Mouse (Mus musculus) G1E (cell line): Measurements from ENCODE around the gene Gm28434. TPM values are rescaled to one million over a fixed set of nuclear protein-coding genes. Genes with fewer than 3 reads are reported as not detected.

Experiments
- ATAC-seq: 2 replicates; pipeline ENCODE4 v1.8.0; 2016; ENCODE audit warnings: mild to moderate bottlenecking; ENCODE audit not compliant: insufficient number of reproducible peaks, poor library complexity, low FRiP score, severe bottlenecking; ENCODE audit errors: extremely low read depth
- DNase-seq: peaks from one replicate; pipeline ENCODE4 v3.0.0; 2012; ENCODE audit warnings: low spot score
- H3K27me3 ChIP-seq: 2 replicates; pipeline ENCODE4 v1.6.1; 2012; ENCODE audit warnings: mild to moderate bottlenecking, low read length, inconsistent platforms; ENCODE audit not compliant: insufficient read depth
- H3K36me3 ChIP-seq: replicated peaks from 2 replicates; pipeline ENCODE3; 2012; ENCODE audit warnings: mild to moderate bottlenecking, inconsistent platforms
- H3K4me1 ChIP-seq: 2 replicates; pipeline ENCODE4 v1.6.1; 2012; ENCODE audit warnings: low read depth, low read length, inconsistent platforms, mixed read lengths; ENCODE audit not compliant: insufficient read depth
- H3K4me3 ChIP-seq: 2 replicates; pipeline ENCODE4 v1.5.1; 2012; ENCODE audit warnings: low read depth, mild to moderate bottlenecking, inconsistent platforms, low read length, moderate library complexity, mixed read lengths
- H3K9me3 ChIP-seq: replicated peaks from 2 replicates; pipeline ENCODE4 v1.6.1; 2012; ENCODE audit warnings: inconsistent platforms
- CTCF ChIP-seq: IDR thresholded peaks from 2 replicates; pipeline ENCODE4 v1.5.1; 2012; ENCODE audit warnings: low read depth, low read length, inconsistent platforms, mixed read lengths
- GATA1 ChIP-seq: IDR thresholded peaks from 2 replicates; pipeline ENCODE4 v1.6.1; 2012; ENCODE audit warnings: borderline replicate concordance, low read length, inconsistent platforms, mixed read lengths
- GATA2 ChIP-seq: IDR thresholded peaks from 2 replicates; pipeline ENCODE4 v1.6.1; 2012; ENCODE audit warnings: low read depth, low read length, inconsistent platforms, borderline replicate concordance
- POLR2AphosphoS5 ChIP-seq: IDR thresholded peaks from 2 replicates; pipeline ENCODE4 v1.6.1; 2012; ENCODE audit warnings: low read depth, low read length, inconsistent platforms; ENCODE audit not compliant: insufficient replicate concordance
- TAL1 ChIP-seq: conservative IDR thresholded peaks from 2 replicates; pipeline ENCODE4 v1.6.1; 2012; ENCODE audit warnings: low read depth, low read length, inconsistent platforms, mixed read lengths
- polyA plus RNA-seq: library from polyadenylated mRNA; stranded (reverse); fragments of >175 nt; gene quantifications from 2 replicates; pipeline ENCODE4 v1.2.3, GENCODE M21; 2012
- total RNA-seq, 2 experiments: library from RNA; stranded (forward) in 1 of 2; stranded (reverse) in 1 of 2; fragments of 200-1000 nt in 1 of 2; fragments of >200 nt in 1 of 2; fragmentation: Nextera tagmentation in 1 of 2; gene quantifications; 2 replicates each; pipeline ENCODE4 v1.2.3; 2014 to 2017

Gm28434 gene
- total RNA-seq (2014; fragmentation: Nextera tagmentation) (not detected in 2 replicates), total RNA-seq (2017) (not detected in 2 replicates), polyA plus RNA-seq (not detected in 2 replicates)

DNA sequence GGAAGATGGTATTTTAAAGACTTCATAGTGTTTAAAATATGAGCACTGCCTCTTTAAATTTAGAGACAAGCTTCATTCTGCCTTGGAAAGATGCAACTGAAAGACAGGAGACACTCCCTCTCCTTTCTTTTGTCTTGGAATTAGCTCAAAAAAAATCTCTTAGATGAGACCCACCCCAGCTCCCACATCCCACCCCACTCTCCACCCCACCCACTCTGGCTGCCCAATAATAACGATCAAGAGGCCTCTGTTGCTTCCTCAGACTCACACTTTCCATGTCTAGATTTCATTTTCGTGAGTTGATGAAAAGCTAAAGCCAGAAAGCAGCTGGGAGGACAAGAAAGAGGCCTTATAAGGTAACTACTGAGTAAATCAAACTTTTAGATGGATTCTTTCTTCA is at the start of gene Gm28434, which contains the start of gene 2310003L06Rik:
Gene Gm28434 (plus strand): TSS at position 317 of the 400 bp plus-strand sequence.
Gene 2310003L06Rik (plus strand): TSS at position 259 of the 400 bp plus-strand sequence.
- Histone ChIP-seq H3K27me3 (no peaks in the 10 kb centered on the region), H3K9me3 (no peaks in the 10 kb centered on the region), H3K36me3 (no peaks in the 10 kb centered on the region), H3K4me1 (no peaks in the 10 kb centered on the region), H3K4me3 (no peak within 1 kb of the TSS)
- ATAC-seq (no peak), DNase-seq (no peak)
- TF ChIP-seq CTCF (no peak), GATA2 (no peak), TAL1 (no peak), POLR2AphosphoS5 (no peak), GATA1 (no peak)

DNA sequence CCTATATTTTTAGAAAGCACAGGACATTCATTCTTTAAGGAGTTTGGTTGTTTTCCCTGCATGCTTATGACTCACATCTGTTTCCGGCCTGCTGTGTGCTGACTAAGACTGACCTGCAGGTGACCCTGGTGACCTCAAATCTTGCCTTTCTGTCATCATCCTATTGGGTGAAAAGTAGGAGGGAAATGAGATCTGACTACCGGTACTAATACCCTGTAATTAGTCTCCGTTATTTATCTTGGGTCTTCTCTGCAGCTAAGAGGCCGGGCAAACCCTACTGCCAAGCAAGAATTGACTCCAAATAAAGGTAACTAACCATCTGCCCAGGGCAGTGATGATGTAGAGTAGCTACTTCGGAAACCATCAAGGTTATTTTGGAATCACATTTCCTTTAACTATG is 43.9 kb upstream of the Gm28434 start, which contains the start of gene Csn3:
Gene Csn3 (plus strand): TSS at position 208 of the 400 bp plus-strand sequence.
- DNase-seq (no peak), ATAC-seq (no peak)
- TF ChIP-seq TAL1 = no peak
- TF ChIP-seq CTCF = no peak
- TF ChIP-seq POLR2AphosphoS5 = no peak
- TF ChIP-seq GATA2 = no peak
- TF ChIP-seq GATA1 = no peak
- Histone ChIP-seq H3K36me3 (no peaks in the 10 kb centered on the region), H3K9me3 (no peaks in the 10 kb centered on the region), H3K4me1 (no peaks in the 10 kb centered on the region), H3K4me3 (no peak within 1 kb of the TSS), H3K27me3 (no peaks in the 10 kb centered on the region)

DNA sequence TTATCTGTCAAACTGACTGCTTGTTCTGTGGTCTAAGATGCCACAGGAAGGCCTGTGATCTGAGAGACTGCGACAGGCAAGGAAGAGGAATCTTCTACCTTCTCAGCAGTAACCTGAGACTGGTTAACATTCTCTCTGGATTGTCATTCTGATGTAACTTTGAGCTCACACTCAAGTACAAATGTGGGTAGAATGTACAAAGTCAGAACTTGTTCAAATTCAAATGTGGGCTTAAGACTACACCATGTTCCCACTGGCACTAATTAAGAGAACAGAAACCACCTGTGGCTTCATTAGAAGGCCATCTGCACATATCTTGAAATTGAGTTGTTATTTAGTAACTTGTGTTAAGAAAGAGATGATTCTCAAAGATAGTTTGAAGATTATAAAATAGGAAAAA is 37.7 kb upstream of the Gm28434 start:
- H3K4me3 ChIP-seq = no peak overlapping the region
- TF ChIP-seq GATA1 = no peak
- no peak for TF ChIP-seq GATA2
- TF ChIP-seq POLR2AphosphoS5 = no peak
- no peak for TF ChIP-seq CTCF
- no peak for TF ChIP-seq TAL1
- DNase-seq (no peak), ATAC-seq (no peak)
- no peaks in the 10 kb centered on the region for H3K36me3 ChIP-seq
- no peaks in the 10 kb centered on the region for H3K27me3 ChIP-seq
- H3K4me1 ChIP-seq = no peaks in the 10 kb centered on the region
- H3K9me3 ChIP-seq = no peaks in the 10 kb centered on the region

DNA sequence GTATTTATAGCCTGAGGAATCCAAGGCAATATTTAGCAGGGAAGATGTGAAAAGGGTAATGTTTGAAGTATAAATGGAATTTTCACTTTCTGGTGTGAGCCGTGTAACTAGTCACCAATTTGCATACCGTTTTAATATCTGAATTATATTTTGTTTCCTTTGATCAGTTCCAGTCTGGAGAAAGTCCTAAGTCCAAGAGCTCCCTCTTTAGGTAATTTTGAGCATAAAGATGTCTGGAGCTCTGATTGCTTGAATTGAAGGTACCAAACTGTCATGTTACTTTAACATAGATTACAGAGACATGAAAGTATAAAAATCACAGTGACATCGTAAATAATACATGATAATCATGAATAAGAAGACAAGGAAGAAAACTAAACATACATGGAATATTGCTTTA is 28.6 kb upstream of the Gm28434 start:
- no peak for DNase-seq
- no peak overlapping the region for H3K4me3 ChIP-seq
- TF ChIP-seq CTCF (no peak), TAL1 (no peak), GATA1 (no peak), GATA2 (no peak), POLR2AphosphoS5 (no peak)
- no peaks in the 10 kb centered on the region; the same call in 1 of the 2 replicates for H3K9me3 ChIP-seq
- no peak for ATAC-seq
- no peaks in the 10 kb centered on the region for H3K27me3 ChIP-seq
- H3K4me1 ChIP-seq = no peaks in the 10 kb centered on the region
- no peaks in the 10 kb centered on the region for H3K36me3 ChIP-seq

GRCm38 (mm10) chr5:87942515-87942914 is 26.8 kb upstream of the Gm28434 start:
- no peaks in the 10 kb centered on the region; the same call in 1 of the 2 replicates for H3K9me3 ChIP-seq
- DNase-seq = no peak
- ATAC-seq = no peak
- no peaks in the 10 kb centered on the region for H3K36me3 ChIP-seq
- no peak overlapping the region for H3K4me3 ChIP-seq
- H3K27me3 ChIP-seq = no peaks in the 10 kb centered on the region
- H3K4me1 ChIP-seq = no peaks in the 10 kb centered on the region
- TF ChIP-seq POLR2AphosphoS5 (no peak), CTCF (no peak), GATA2 (no peak), GATA1 (no peak), TAL1 (no peak)

GRCm38 (mm10) chr5:87951836-87952235 is 17.5 kb upstream of the Gm28434 start:
- no peak overlapping the region for H3K4me3 ChIP-seq
- ATAC-seq (no peak), DNase-seq (no peak)
- TF ChIP-seq GATA2 (no peak), POLR2AphosphoS5 (no peak), GATA1 (no peak), CTCF (no peak), TAL1 (no peak)
- H3K27me3 ChIP-seq = no peaks in the 10 kb centered on the region
- no peaks in the 10 kb centered on the region for H3K36me3 ChIP-seq
- no peaks in the 10 kb centered on the region for H3K9me3 ChIP-seq
- no peaks in the 10 kb centered on the region for H3K4me1 ChIP-seq

GRCm38 (mm10) chr5:87979139-87979538 is 9.8 kb downstream of the Gm28434 start, which contains the start of gene Cabs1:
Cabs1 (plus strand) TSS chr5:87979439.
- ATAC-seq (no peak), DNase-seq (no peak)
- Histone ChIP-seq H3K36me3 (no peaks in the 10 kb centered on the region), H3K4me1 (no peaks in the 10 kb centered on the region), H3K4me3 (no peak within 1 kb of the TSS), H3K9me3 (no peaks in the 10 kb centered on the region), H3K27me3 (no peaks in the 10 kb centered on the region)
- no peak for TF ChIP-seq TAL1
- no peak for TF ChIP-seq POLR2AphosphoS5
- TF ChIP-seq GATA1 = no peak
- no peak for TF ChIP-seq GATA2
- no peak for TF ChIP-seq CTCF
